Mouse (Mus musculus): Measurements from ENCODE around the gene Sh3bgrl2.

The Sh3bgrl2 gene

GRCm38 (mm10) chr9:83608135-83608534 lies 60.0 kb downstream of the Sh3bgrl2 start:
- POLR2A ChIA-PET, result interaction anchor here in 1 of 4 experiments (0.7 kb wide), 1 partner anchor 10 kb away, joined by 3 read pairs; no protein-coding TSS in a partner anchor
- CTCF ChIA-PET, result interaction anchor here in 2 of 4 experiments (0.6 to 1.1 kb wide), 2 partner anchors 224 to 246 kb away, joined by 3 to 4 read pairs; no protein-coding TSS in a partner anchor

DNA sequence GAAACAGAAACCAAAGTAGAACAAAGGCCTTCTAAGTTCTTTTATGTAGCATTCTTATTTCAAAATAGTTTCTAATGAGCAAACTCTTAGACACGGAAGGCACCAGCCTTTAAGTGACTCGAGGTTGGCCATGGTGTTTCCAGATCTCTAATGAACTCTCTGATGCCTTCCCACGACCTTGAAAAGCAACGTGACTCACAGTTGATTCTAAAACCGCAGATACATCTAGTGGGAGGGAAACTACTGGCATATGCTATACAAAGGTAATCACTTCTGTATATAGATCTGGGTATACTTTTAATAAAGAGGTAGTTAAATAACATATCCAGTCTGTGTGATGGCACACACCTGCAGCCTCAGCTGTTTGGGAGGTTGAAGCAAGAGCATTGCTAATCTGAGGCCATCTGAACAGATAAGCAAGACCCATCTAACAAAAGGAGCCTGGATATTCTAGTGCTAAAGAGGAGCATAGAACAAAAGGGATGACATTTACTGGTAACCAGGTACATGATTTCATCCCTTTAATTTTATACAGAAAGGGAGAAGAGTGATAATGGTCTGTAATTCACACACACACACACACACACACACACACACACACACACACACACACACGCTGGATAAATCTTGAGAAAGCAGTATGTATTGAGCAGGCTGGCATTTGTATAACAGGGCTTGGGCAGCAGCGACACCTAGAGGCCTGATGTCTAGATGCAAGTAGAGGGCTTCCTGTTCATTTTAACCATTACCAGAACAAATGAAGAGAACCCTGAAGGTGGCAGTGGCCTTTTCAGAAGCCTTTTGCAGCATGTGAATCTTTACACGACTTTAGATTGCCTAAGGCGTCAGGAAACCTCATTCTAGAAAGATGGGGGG lies 61.5 kb downstream of the Sh3bgrl2 start:
- ChIA-PET CTCF (interaction anchor here in 3 of 4 experiments (0.6 to 0.8 kb wide), 5 partner anchors 34 to 1683 kb away, joined by 3 to 8 read pairs (median 3); no protein-coding TSS in a partner anchor), POLR2A (no interaction called here)

- ChIA-PET CTCF (no interaction called here), POLR2A (interaction anchor here in 1 of 4 experiments (0.6 kb wide), 1 partner anchor 590 kb away, joined by 3 read pairs; no protein-coding TSS in a partner anchor)
Observed at GRCm38 (mm10) chr9:83615912-83616585, 67.9 kb downstream of the Sh3bgrl2 start.

GRCm38 (mm10) chr9:83616586-83617081 lies 68.5 kb downstream of the Sh3bgrl2 start:
- CTCF ChIA-PET, result interaction anchor here in 1 of 4 experiments (0.8 kb wide), 1 partner anchor 12 kb away, joined by 3 read pairs; no protein-coding TSS in a partner anchor
- POLR2A ChIA-PET, result interaction anchor here in 1 of 4 experiments (0.6 kb wide), 1 partner anchor 69 kb away, joined by 3 read pairs; no protein-coding TSS in a partner anchor

GRCm38 (mm10) chr9:83623455-83623854 lies 75.3 kb downstream of the Sh3bgrl2 start:
- ChIA-PET POLR2A (no interaction called here), CTCF (no interaction called here)

DNA sequence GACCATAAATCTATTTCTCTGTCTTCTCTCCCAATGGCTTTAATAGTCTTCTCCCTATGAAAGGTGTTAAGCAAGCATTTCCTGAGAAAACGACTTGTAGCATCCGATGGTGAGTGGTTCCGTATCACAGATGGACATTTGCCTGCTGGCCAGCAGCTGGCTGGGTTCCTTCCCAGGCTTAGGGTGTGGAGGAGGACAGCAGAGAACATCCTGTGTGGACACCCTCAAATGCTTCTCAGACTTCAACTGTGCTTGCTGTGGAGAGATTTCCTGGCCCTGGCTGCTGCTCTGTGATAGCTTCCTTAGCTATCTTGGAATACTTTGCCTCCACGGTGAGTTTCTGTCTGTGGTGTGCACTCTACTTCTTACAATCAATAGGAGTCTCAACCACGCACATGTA lies 76.1 kb downstream of the Sh3bgrl2 start:
- POLR2A ChIA-PET, result interaction anchor here in 1 of 4 experiments (0.7 kb wide), 1 partner anchor 317 kb away, joined by 3 read pairs; no protein-coding TSS in a partner anchor
- CTCF ChIA-PET, result no interaction called here

DNA sequence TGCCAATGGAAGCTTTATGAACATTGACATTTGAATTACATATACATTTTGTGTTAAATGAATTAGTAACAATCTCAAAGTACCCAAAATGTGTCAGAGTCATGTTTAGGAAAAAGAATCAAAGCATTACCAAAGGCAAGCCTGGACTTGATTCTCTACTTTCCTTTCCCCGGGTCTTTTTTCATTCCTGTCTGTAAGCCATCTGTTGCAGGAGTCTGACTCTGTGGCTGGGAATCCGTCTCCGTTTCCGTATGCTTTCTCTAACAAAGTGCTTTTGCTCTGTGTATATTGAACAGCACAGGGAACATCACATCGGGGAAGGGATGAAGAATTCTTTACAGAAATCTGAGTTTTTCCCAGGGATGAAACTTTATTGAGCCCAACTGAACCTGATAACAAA lies 77.0 kb downstream of the Sh3bgrl2 start:
- CTCF ChIA-PET, result no interaction called here
- POLR2A ChIA-PET, result interaction anchor here in 1 of 4 experiments (0.5 kb wide), 1 partner anchor 10 kb away, joined by 3 read pairs; no protein-coding TSS in a partner anchor

DNA sequence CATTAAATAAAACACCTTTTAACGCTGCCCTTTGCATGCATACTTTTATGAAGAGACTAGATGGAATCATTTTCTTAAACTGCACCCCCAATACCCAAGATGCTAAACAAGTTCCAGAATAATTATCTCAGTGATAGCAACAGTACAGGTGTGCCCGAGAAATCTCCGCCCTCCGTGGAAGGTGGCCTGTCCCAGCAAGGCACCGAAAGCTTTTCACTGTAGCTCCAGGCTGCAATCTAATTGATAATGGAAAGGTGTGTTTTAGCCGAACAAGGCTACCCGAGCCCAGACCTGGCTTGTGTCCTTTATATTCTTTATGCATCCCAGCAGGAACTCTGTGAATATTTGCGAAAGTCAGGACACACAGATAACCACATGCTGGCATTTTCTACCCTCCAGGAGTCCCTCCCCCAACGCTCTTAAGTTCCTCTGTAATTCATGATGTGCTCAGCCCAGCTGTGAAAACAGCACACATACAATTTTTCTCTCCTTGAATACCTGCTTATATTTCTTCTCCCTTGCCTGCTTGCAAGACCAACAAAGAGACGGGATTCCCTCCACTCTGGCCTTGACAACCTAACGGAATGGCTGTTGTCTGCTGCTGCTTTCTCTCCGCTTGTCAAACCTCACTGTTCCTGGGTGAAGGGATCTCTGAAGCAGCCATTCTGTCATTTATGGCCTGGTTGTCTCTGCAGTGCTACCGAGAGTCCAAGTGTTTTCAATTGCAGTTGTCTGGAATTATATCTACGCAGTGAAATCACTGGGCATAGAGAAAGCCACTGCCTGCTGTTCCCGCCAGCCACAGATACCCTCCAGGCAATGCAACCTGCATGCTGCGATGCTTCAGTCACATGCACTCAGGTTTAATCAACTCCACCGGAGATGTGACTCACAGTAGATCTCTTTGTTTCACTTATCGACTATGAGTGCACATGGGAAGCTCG lies 80.8 kb downstream of the Sh3bgrl2 start:
- POLR2A ChIA-PET, result interaction anchor here in 1 of 4 experiments (0.9 kb wide), 1 partner anchor 11 kb away, joined by 3 read pairs; no protein-coding TSS in a partner anchor
- CTCF ChIA-PET, result interaction anchor here in 2 of 4 experiments (0.6 to 0.7 kb wide), 2 partner anchors 12 to 205 kb away, joined by 3 read pairs; no protein-coding TSS in a partner anchor

GRCm38 (mm10) chr9:83630341-83630740 lies 82.2 kb downstream of the Sh3bgrl2 start:
- CTCF ChIA-PET, result no interaction called here
- POLR2A ChIA-PET, result no interaction called here

GRCm38 (mm10) chr9:83631920-83632319 lies 83.8 kb downstream of the Sh3bgrl2 start:
- ChIA-PET CTCF (interaction anchor here in 1 of 4 experiments (0.8 kb wide), 1 partner anchor 712 kb away, joined by 3 read pairs; no protein-coding TSS in a partner anchor), POLR2A (no interaction called here)

DNA sequence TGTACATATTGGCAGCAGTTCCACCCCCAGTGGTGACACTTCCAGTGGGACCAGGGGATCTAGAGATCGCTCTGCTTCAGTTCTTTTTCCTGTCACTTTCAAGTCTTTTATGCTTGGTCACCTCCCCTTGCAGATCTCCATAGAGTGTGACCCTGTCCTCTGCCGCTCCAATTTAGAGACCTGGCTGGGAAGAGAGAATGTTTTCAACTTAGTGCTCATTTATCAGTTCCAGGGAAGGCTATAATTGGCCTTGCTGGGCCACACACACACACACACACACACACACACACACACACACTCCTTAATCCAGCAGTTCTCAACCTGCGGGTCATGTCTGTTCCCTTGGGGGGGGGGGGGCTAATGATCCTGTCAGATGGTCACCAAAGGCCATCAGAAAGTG lies 86.6 kb downstream of the Sh3bgrl2 start:
- ChIA-PET POLR2A (interaction anchor here in 2 of 4 experiments (0.5 to 0.7 kb wide), 3 partner anchors 9 to 212 kb away, joined by 3 read pairs; no protein-coding TSS in a partner anchor), CTCF (no interaction called here)

DNA sequence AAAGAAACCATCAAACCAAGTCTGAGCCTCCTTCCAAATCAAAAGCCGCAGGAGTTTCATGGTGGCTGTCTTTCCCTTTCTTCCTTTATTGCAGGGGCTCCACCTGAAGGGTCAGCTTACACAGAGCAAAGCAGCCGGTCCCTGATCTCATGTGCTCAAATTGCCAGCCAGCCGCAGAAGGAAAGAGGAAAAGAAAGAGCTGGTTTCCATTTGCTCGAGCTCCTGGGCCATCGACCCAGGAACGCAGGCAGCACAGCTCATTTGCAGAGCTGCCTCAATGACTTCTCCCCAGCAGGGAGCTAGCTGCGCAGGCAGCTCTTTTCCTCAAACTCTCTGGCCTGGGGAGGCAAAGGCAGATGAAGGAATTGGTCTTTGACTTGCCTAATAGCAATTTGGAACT lies 87.9 kb downstream of the Sh3bgrl2 start:
- ChIA-PET POLR2A (no interaction called here), CTCF (interaction anchor here in 2 of 4 experiments (0.7 to 1.1 kb wide), 2 partner anchors 56 to 208 kb away, joined by 3 read pairs; no protein-coding TSS in a partner anchor)

- CTCF ChIA-PET, result interaction anchor here in 1 of 4 experiments (0.6 kb wide), 1 partner anchor 14 kb away, joined by 3 read pairs; no protein-coding TSS in a partner anchor
- POLR2A ChIA-PET, result no interaction called here
Observed at GRCm38 (mm10) chr9:83643139-83643538, 95.0 kb downstream of the Sh3bgrl2 start.

GRCm38 (mm10) chr9:83643833-83644232 lies 95.7 kb downstream of the Sh3bgrl2 start:
- ChIA-PET CTCF (interaction anchor here in 2 of 4 experiments (0.6 to 0.8 kb wide), 4 partner anchors 13 to 397 kb away, joined by 3 to 5 read pairs (median 3); no protein-coding TSS in a partner anchor), POLR2A (interaction anchor here in 1 of 4 experiments (0.6 kb wide), 1 partner anchor 149 kb away, joined by 4 read pairs; no protein-coding TSS in a partner anchor)

DNA sequence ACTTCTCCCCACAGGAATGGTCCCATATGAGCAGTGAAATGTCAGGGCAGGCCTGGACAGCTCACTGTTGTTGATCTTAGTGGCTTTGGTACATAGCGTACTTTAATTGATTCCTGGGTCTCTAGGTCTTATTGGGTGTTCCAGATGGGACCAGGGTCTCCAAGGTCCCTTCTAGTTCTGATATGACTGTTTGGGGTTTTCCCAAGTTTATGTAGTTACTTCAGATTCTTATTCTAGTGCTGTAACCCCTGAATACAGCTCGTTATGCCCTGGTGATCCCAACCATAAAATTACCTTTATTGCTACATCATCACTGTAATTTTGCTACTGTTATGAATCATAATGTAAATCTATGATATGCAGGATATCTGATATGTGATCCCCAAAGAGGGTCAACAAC lies 98.1 kb downstream of the Sh3bgrl2 start:
- ChIA-PET CTCF (no interaction called here), POLR2A (no interaction called here)

GRCm38 (mm10) chr9:83646691-83647090 lies 98.6 kb downstream of the Sh3bgrl2 start:
- POLR2A ChIA-PET, result no interaction called here

GRCm38 (mm10) chr9:83647919-83648705 lies 100.0 kb downstream of the Sh3bgrl2 start:
- POLR2A ChIA-PET, result interaction anchor here in 2 of 4 experiments (0.6 to 0.7 kb wide), 7 partner anchors 64 to 858 kb away, joined by 3 to 10 read pairs (median 4); no protein-coding TSS in a partner anchor
- CTCF ChIA-PET, result interaction anchor here in 3 of 4 experiments (0.5 to 0.9 kb wide), 8 partner anchors 79 to 546 kb away, joined by 3 to 19 read pairs (median 5); no protein-coding TSS in a partner anchor

More at GRCm38 (mm10) chr9:83646691-83647090, 98.6 kb downstream of the Sh3bgrl2 start:
- CTCF ChIA-PET, result no interaction called here

Data from embryonic stem cell, embryonic (primary cell).